Mouse (Mus musculus): Measurements from ENCODE around the gene Eef1akmt2. TPM values are rescaled to one million over a fixed set of nuclear protein-coding genes. Genes with fewer than 3 reads are reported as not detected.

Eef1akmt2 gene
- polyA plus RNA-seq, 1 experiment, result 21.7 TPM

- Histone ChIP-seq H3K4me3 (ENCODE audit: insufficient read depth, low read length) (peak overlapping the region; percentile 48; the same call in 1 of the 2 replicates), H3K4me1 (ENCODE audit: control insufficient read depth, insufficient read depth, low read length) (peaks cover 40% of the 10 kb centered on the region), H3K27ac (ENCODE audit: insufficient read depth, low read depth, low read length) (peak overlapping the region; percentile 85)
- no peak for TF ChIP-seq POLR2A (IDR thresholded peaks at IDR 0.05; ENCODE audit: borderline replicate concordance, low read depth, low read length)
- TF ChIP-seq CTCF (IDR thresholded peaks at IDR 0.05; ENCODE audit: low read depth, low read length), result no peak
Measured at GRCm38 (mm10) chr7:132891561-132892310, 39.3 kb upstream of the Eef1akmt2 start.

- TF ChIP-seq CTCF (IDR thresholded peaks at IDR 0.05; ENCODE audit: low read depth, low read length) (no peak), POLR2A (IDR thresholded peaks at IDR 0.05; ENCODE audit: borderline replicate concordance, low read depth, low read length) (no peak)
- H3K4me3 ChIP-seq (ENCODE audit: insufficient read depth, low read length), result no peak overlapping the region
- H3K27ac ChIP-seq (ENCODE audit: insufficient read depth, low read depth, low read length), result no peak overlapping the region
- peaks cover 25% of the 10 kb centered on the region for H3K4me1 ChIP-seq (ENCODE audit: control insufficient read depth, insufficient read depth, low read length)
Measured at GRCm38 (mm10) chr7:132890201-132890600, 37.7 kb upstream of the Eef1akmt2 start.

- no peak for TF ChIP-seq POLR2A (IDR thresholded peaks at IDR 0.05; ENCODE audit: borderline replicate concordance, low read depth, low read length)
- no peak for TF ChIP-seq CTCF (IDR thresholded peaks at IDR 0.05; ENCODE audit: low read depth, low read length)
- Histone ChIP-seq H3K27ac (ENCODE audit: insufficient read depth, low read depth, low read length) (no peak overlapping the region), H3K4me3 (ENCODE audit: insufficient read depth, low read length) (no peak overlapping the region), H3K4me1 (ENCODE audit: control insufficient read depth, insufficient read depth, low read length) (peaks cover 20% of the 10 kb centered on the region)
Measured at GRCm38 (mm10) chr7:132889691-132890090, 37.2 kb upstream of the Eef1akmt2 start.

- Histone ChIP-seq H3K4me1 (ENCODE audit: control insufficient read depth, insufficient read depth, low read length) (peaks cover 15% of the 10 kb centered on the region), H3K27ac (ENCODE audit: insufficient read depth, low read depth, low read length) (no peak overlapping the region), H3K4me3 (ENCODE audit: insufficient read depth, low read length) (no peak overlapping the region)
- no peak for TF ChIP-seq POLR2A (IDR thresholded peaks at IDR 0.05; ENCODE audit: borderline replicate concordance, low read depth, low read length)
- TF ChIP-seq CTCF (IDR thresholded peaks at IDR 0.05; ENCODE audit: low read depth, low read length), result no peak
Measured at GRCm38 (mm10) chr7:132888518-132889249, 36.2 kb upstream of the Eef1akmt2 start.

- peaks cover 14% of the 10 kb centered on the region for H3K4me1 ChIP-seq (ENCODE audit: control insufficient read depth, insufficient read depth, low read length)
- no peak for TF ChIP-seq POLR2A (IDR thresholded peaks at IDR 0.05; ENCODE audit: borderline replicate concordance, low read depth, low read length)
- no peak for TF ChIP-seq CTCF (IDR thresholded peaks at IDR 0.05; ENCODE audit: low read depth, low read length)
Measured at GRCm38 (mm10) chr7:132888052-132888451, 35.6 kb upstream of the Eef1akmt2 start.

GRCm38 (mm10) chr7:132887019-132887804 is 34.7 kb upstream of the Eef1akmt2 start:
- Histone ChIP-seq H3K4me1 (ENCODE audit: control insufficient read depth, insufficient read depth, low read length) (peaks cover 9% of the 10 kb centered on the region), H3K27ac (ENCODE audit: insufficient read depth, low read depth, low read length) (no peak overlapping the region), H3K4me3 (ENCODE audit: insufficient read depth, low read length) (no peak overlapping the region)
- TF ChIP-seq CTCF (IDR thresholded peaks at IDR 0.05; ENCODE audit: low read depth, low read length), result no peak
- TF ChIP-seq POLR2A (IDR thresholded peaks at IDR 0.05; ENCODE audit: borderline replicate concordance, low read depth, low read length), result no peak

More at GRCm38 (mm10) chr7:132888052-132888451, 35.6 kb upstream of the Eef1akmt2 start:
- H3K27ac ChIP-seq (ENCODE audit: insufficient read depth, low read depth, low read length), result no peak overlapping the region
- no peak overlapping the region for H3K4me3 ChIP-seq (ENCODE audit: insufficient read depth, low read length)

- H3K4me1 ChIP-seq (ENCODE audit: control insufficient read depth, insufficient read depth, low read length), result peaks cover 3% of the 10 kb centered on the region
- H3K4me3 ChIP-seq (ENCODE audit: insufficient read depth, low read length), result no peak overlapping the region
- TF ChIP-seq POLR2A (IDR thresholded peaks at IDR 0.05; ENCODE audit: borderline replicate concordance, low read depth, low read length), result no peak
- TF ChIP-seq CTCF (IDR thresholded peaks at IDR 0.05; ENCODE audit: low read depth, low read length), result no peak
- H3K27ac ChIP-seq (ENCODE audit: insufficient read depth, low read depth, low read length), result no peak overlapping the region
Measured at GRCm38 (mm10) chr7:132884031-132884430, 31.6 kb upstream of the Eef1akmt2 start.

GRCm38 (mm10) chr7:132882343-132882742 is 29.9 kb upstream of the Eef1akmt2 start:
- TF ChIP-seq CTCF (IDR thresholded peaks at IDR 0.05; ENCODE audit: low read depth, low read length), result no peak
- no peak for TF ChIP-seq POLR2A (IDR thresholded peaks at IDR 0.05; ENCODE audit: borderline replicate concordance, low read depth, low read length)
- H3K4me1 ChIP-seq (ENCODE audit: control insufficient read depth, insufficient read depth, low read length), result no peaks in the 10 kb centered on the region
- no peak overlapping the region for H3K4me3 ChIP-seq (ENCODE audit: insufficient read depth, low read length)
- H3K27ac ChIP-seq (ENCODE audit: insufficient read depth, low read depth, low read length), result no peak overlapping the region

- H3K4me3 ChIP-seq (ENCODE audit: insufficient read depth, low read length), result no peak overlapping the region
- no peaks in the 10 kb centered on the region for H3K4me1 ChIP-seq (ENCODE audit: control insufficient read depth, insufficient read depth, low read length)
- TF ChIP-seq POLR2A (IDR thresholded peaks at IDR 0.05; ENCODE audit: borderline replicate concordance, low read depth, low read length) (no peak), CTCF (IDR thresholded peaks at IDR 0.05; ENCODE audit: low read depth, low read length) (no peak)
- no peak overlapping the region for H3K27ac ChIP-seq (ENCODE audit: insufficient read depth, low read depth, low read length)
Measured at GRCm38 (mm10) chr7:132880276-132880675, 27.8 kb upstream of the Eef1akmt2 start.

All from bone marrow macrophage, adult 2 months (primary cell).